Mouse (Mus musculus) right cerebral cortex, postnatal 25 days (tissue): ENCODE measurements around the gene Zfp715.
"Not testable (repeated sequence)": the region's sequence is repeated elsewhere in the genome, so short reads cannot be mapped to it uniquely, and the experiment has no call there.

Experiments
- DNase-seq: peaks from one replicate; pipeline ENCODE4 v3.0.0; 2022

The Zfp715 gene

GRCm38 (mm10) chr7:43282859-43283595, 30.1 kb downstream of the Zfp715 start:
- peak; percentile 81 for DNase-seq

GRCm38 (mm10) chr7:43282459-43282858, 30.6 kb downstream of the Zfp715 start:
- no peak for DNase-seq

GRCm38 (mm10) chr7:43277401-43277800, 35.7 kb downstream of the Zfp715 start:
- DNase-seq = no peak

GRCm38 (mm10) chr7:43276178-43276577, 36.9 kb downstream of the Zfp715 start:
- DNase-seq = not testable (repeated sequence)

GRCm38 (mm10) chr7:43273476-43273875, 39.6 kb downstream of the Zfp715 start:
- no peak for DNase-seq

- not testable (repeated sequence) for DNase-seq
Measured at GRCm38 (mm10) chr7:43267359-43267758, 45.7 kb downstream of the Zfp715 start.

- no peak for DNase-seq
Measured at GRCm38 (mm10) chr7:43253540-43253939, 59.6 kb downstream of the Zfp715 start.

- DNase-seq = not testable (repeated sequence)
Measured at GRCm38 (mm10) chr7:43250718-43251117, 62.4 kb downstream of the Zfp715 start.
